ENCODE assay signal across 10 mouse cellular contexts in the genomic region with DNA sequence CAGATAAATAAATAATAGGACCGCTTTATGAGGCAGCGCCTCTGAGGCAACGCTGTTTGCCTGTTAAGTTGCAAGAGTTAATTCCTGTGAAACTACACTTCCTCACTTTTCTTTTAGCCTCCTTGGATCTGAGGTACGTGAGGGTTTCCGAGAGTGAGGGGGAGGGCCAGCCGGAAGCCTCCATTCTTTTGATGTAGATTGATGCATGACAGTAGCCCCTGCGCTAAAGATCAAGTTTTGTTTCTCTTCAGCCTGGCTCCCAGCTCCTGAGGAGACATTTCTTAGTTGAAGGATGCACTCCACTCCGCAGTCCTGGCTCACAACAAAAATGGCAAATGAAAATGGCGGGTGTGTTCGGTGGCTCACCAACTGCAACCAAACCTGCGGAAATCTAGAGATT.
DNase-seq lines count a peak whose midpoint lies in the region; ATAC-seq and TF ChIP-seq lines count a peak whose summit lies in the region.
"Had no signal": no experiment of that assay in that cellular context is flagged by ENCODE, and none has a peak within 500 bp of the region (broad histone marks: within the 10 kb centered on the region; RNA-seq: fewer than 3 reads in every experiment).

No protein-coding gene starts in this region.

- TF ChIP-seq POLR2A in testis, adult 2 months (IDR thresholded peaks at IDR 0.05; ENCODE audit: control insufficient read depth, low read depth, low read length): no peak

- H3K4me1 ChIP-seq in testis, adult 2 months (ENCODE audit: control insufficient read depth, insufficient read depth, low read length): no peaks in the 10 kb centered on the region
- H3K4me1 ChIP-seq in hindbrain, embryonic 12.5 days: peaks cover 36% of the 10 kb centered on the region
- peaks cover 36% of the 10 kb centered on the region for H3K4me1 ChIP-seq in midbrain, embryonic 13.5 days (replicated peaks)

- no peaks in the 10 kb centered on the region for H3K9me3 ChIP-seq in hindbrain, embryonic 12.5 days (replicated peaks)
- no peaks in the 10 kb centered on the region for H3K9me3 ChIP-seq in midbrain, embryonic 13.5 days
- H3K9me3 ChIP-seq: G1E had no signal

- 0 out of 2 replicates have a peak overlapping the region, but pooled peaks have one; percentile 19 for H3K4me2 ChIP-seq in hindbrain, embryonic 12.5 days (replicated peaks)
- peak overlapping the region; percentile 32; the same call in 1 of the 2 replicates for H3K4me2 ChIP-seq in midbrain, embryonic 13.5 days (replicated peaks)

- H3K9ac ChIP-seq in hindbrain, embryonic 12.5 days: no peak overlapping the region
- no peak overlapping the region for H3K9ac ChIP-seq in midbrain, embryonic 13.5 days (replicated peaks)
- H3K9ac ChIP-seq: liver, postnatal 0 days had no signal

- H3K36me3 ChIP-seq in testis, adult 2 months (ENCODE audit: control insufficient read depth, insufficient read depth, low read length): no peaks in the 10 kb centered on the region
- H3K36me3 ChIP-seq in hindbrain, embryonic 12.5 days: no peaks in the 10 kb centered on the region
- H3K36me3 ChIP-seq in midbrain, embryonic 13.5 days: no peaks in the 10 kb centered on the region
- H3K36me3 ChIP-seq: G1E had no signal

- no peak for TF ChIP-seq CTCF in testis, adult 2 months (IDR thresholded peaks at IDR 0.05; ENCODE audit: control insufficient read depth, insufficient read depth, insufficient replicate concordance, low read depth, low read length)

- H3K27ac ChIP-seq in testis, adult 2 months (ENCODE audit: control insufficient read depth, insufficient read depth, low read depth, low read length): no peak overlapping the region
- H3K27ac ChIP-seq in hindbrain, embryonic 12.5 days: 0 out of 2 replicates have a peak overlapping the region, but pooled peaks have one; percentile 3
- H3K27ac ChIP-seq in midbrain, embryonic 13.5 days: peak overlapping the region; percentile 60; the same call in 1 of the 2 replicates

- peak overlapping the region; percentile 44 for H3K4me3 ChIP-seq in testis, adult 2 months (ENCODE audit: control insufficient read depth, low read depth, low read length)
- H3K4me3 ChIP-seq in hindbrain, embryonic 12.5 days: no peak overlapping the region
- no peak overlapping the region for H3K4me3 ChIP-seq in midbrain, embryonic 13.5 days (replicated peaks)

- no peak for DNase-seq in testis, postnatal 14 days (ENCODE audit: low spot score)
- DNase-seq in lung, postnatal 10 days: no peak
- DNase-seq in spleen, postnatal 36 days (ENCODE audit: low spot score in 2 of 2): no peak
- DNase-seq in ovary, postnatal 10 days (ENCODE audit: low spot score): no peak
- DNase-seq: kidney, adult 9 months; liver, postnatal 0 days had no signal

- no peaks in the 10 kb centered on the region for H3K27me3 ChIP-seq in testis, adult 2 months (ENCODE audit: control insufficient read depth, insufficient read depth, low read length)
- H3K27me3 ChIP-seq in hindbrain, embryonic 12.5 days: no peaks in the 10 kb centered on the region
- H3K27me3 ChIP-seq in midbrain, embryonic 13.5 days: no peaks in the 10 kb centered on the region

- no peak for ATAC-seq in hindbrain, embryonic 12.5 days (ENCODE audit: low FRiP score)
- ATAC-seq in midbrain, embryonic 13.5 days: no peak
- ATAC-seq: liver, postnatal 0 days had no signal

- 23% methylated on average over 11 of the region's 11 CpGs for WGBS in hindbrain, embryonic 12.5 days
- WGBS in midbrain, embryonic 13.5 days: 33% methylated on average over 11 of the region's 11 CpGs
